Mouse (Mus musculus) pancreas, adult 10 weeks (tissue): Measurements from ENCODE around the gene Rprd2. TPM values are rescaled to one million over a fixed set of nuclear protein-coding genes. Genes with fewer than 3 reads are reported as not detected.

Experiments used
- polyA plus RNA-seq: library from polyadenylated mRNA; stranded (reverse); fragments of 350-450 nt; fragmentation: Illumina TruSeq; extraction: RNeasy Lipid Tissue Mini Kit (QIAGEN cat#74804); gene quantifications from one replicate; pipeline ENCODE4 v1.2.3, GENCODE M21; 2015; ENCODE audit warnings: low read depth, low replicate concordance; ENCODE audit not compliant: insufficient read depth

The Rprd2 gene
- polyA plus RNA-seq = 4.9 TPM

DNA sequence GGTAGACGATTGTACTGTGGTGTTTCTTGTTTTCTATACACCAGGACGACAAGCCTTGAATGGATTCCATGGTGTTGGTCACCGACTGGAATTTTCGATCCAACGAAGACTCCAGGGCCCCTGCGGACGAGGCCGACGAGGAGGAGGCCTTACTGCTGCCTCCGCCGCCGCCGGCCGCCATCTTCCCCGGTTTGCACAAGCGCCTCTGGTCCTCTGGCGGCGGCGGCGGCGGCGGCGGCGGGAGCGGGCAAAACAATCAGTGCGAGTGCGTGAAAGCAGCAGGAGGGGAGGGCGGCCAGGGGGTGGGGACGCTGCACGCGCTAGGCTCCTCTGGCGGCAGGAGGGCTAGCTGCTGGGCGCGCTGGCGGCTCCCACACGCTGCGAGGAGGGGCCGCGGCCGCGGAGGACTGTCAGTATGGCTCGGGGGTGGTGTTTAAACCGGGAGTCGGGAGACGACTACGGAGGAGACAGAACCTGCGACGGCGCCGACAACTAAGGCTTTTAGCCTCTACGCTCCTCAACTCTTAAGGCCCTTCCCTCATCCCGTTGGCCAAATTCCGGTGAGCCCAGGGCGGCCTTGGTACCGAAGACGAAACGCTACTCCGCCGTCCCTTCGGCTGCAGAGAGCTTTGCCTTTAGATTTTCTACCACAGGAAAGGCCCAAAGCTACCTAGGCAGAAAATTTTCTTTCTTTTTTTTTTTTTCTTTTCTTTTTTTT, at the start of gene Rprd2:
Rprd2 (minus strand) TSS at position 293 of the 718 bp plus-strand sequence.

GRCm38 (mm10) chr3:95855502-95856089, 36.9 kb upstream of the Rprd2 start, which contains the start of gene Prpf3:
Gene Prpf3, minus strand, starts transcription at chr3:95855885.

DNA sequence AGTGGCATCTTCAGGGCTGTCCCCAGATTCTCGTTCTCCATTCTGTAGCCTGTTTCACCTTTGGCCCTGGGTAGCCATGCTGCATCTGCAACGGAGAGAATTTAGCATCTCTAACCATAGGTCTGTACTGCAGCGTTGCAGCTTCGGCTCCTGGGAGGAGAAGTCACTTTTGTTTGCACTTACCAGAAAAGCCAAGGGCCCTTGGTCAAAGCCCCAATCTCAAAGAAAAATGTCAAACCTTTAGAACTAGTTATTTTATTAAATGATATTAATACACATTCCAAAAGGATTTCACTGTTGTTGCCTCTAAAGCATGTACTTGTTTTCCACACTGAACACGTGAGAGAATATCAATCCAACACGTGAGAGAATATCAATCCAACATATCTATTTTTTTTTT, 58.6 kb downstream of the Rprd2 start, which contains the start of gene Tars2:
Tars2 (minus strand) TSS at position 101 of the 400 bp plus-strand sequence.

GRCm38 (mm10) chr3:95739353-95740104, 79.1 kb downstream of the Rprd2 start, which contains the start of gene Ecm1:
Gene Ecm1, minus strand, starts transcription at chr3:95739569.

Other genes with a start within 250 kb of the Rprd2 start
- 10.5 TPM for gene Golph3l, start 229.9 kb downstream of the Rprd2 start, polyA plus RNA-seq
- gene Ensa, start 193.9 kb downstream of the Rprd2 start, polyA plus RNA-seq = 17.8 TPM
- gene Mcl1, start 160.1 kb downstream of the Rprd2 start, polyA plus RNA-seq = 35.6 TPM
- 10.2 TPM for gene Adamtsl4, start 130.9 kb downstream of the Rprd2 start, polyA plus RNA-seq
- 40.8 TPM for gene Ecm1, start 79.3 kb downstream of the Rprd2 start, polyA plus RNA-seq
- 11.3 TPM for gene Tars2, start 58.7 kb downstream of the Rprd2 start, polyA plus RNA-seq
- 12.8 TPM for gene Prpf3, start 37.0 kb upstream of the Rprd2 start, polyA plus RNA-seq
- gene Mrps21, start 52.7 kb upstream of the Rprd2 start, polyA plus RNA-seq = 66.6 TPM
- 5.0 TPM for gene Ciart, start 63.4 kb upstream of the Rprd2 start, polyA plus RNA-seq
- gene BC028528, start 73.1 kb upstream of the Rprd2 start, polyA plus RNA-seq = 13.4 TPM
- gene Aph1a, start 75.1 kb upstream of the Rprd2 start, polyA plus RNA-seq = 20.3 TPM
- not detected for gene Car14, start 85.8 kb upstream of the Rprd2 start, polyA plus RNA-seq
- gene Anp32e, start 110.4 kb upstream of the Rprd2 start, polyA plus RNA-seq = 8.0 TPM
- gene Plekho1, start 177.1 kb upstream of the Rprd2 start, polyA plus RNA-seq = 14.3 TPM
- gene Vps45, start 239.6 kb upstream of the Rprd2 start, polyA plus RNA-seq = 7.2 TPM